Mouse (Mus musculus) macrophage (primary cell): Measurements from ENCODE around the gene Abcb6. TPM values are rescaled to one million over a fixed set of nuclear protein-coding genes. Genes with fewer than 3 reads are reported as not detected.

Experiments used
- H3K27ac ChIP-seq: fragments of 350-480 bp; formaldehyde crosslinking; 2 replicates; pipeline ENCODE4 v1.9.0; 2021
- H3K36me3 ChIP-seq: fragments of 350-480 bp; formaldehyde crosslinking; 2 replicates; pipeline ENCODE4 v1.9.0; 2021; ENCODE audit errors: inconsistent target
- H3K4me3 ChIP-seq: fragments of 350-480 bp; formaldehyde crosslinking; 2 replicates; pipeline ENCODE4 v1.9.0; 2021; ENCODE audit errors: inconsistent target
- H3K79me2 ChIP-seq: fragments of 350-480 bp; formaldehyde crosslinking; 2 replicates; pipeline ENCODE4 v1.9.0; 2021; ENCODE audit errors: inconsistent target
- WGBS: methylation state at CpG from one replicate; pipeline ENCODE4 v1.1.7; 2026; ENCODE audit warnings: inconsistent platforms; ENCODE audit not compliant: missing documents; 5-methylcytosine and 5-hydroxymethylcytosine counted together
- polyA plus RNA-seq: library from polyadenylated mRNA; stranded (reverse); fragments of 250-400 nt; gene quantifications from 3 replicates; pipeline ENCODE4 v1.2.4, GENCODE M21; 2018; ENCODE audit warnings: inconsistent platforms
- total RNA-seq, 78 experiments: library from RNA; depleted of rRNA; stranded (reverse); fragments of 250-400 nt; gene quantifications; 1 replicate in 9 of 78; 2 replicates in 24 of 78; 3 replicates in 43 of 78; 4 replicates in 2 of 78; pipeline ENCODE4 v1.2.4; 2018; ENCODE audit warnings: inconsistent platforms in 56 of 78

The Abcb6 gene
- 10 to 100 TPM in 3 of 26 experiments, 1 to 10 TPM in 22, under 1 TPM in 1; 0.92 to 12.4 (median 4.6) TPM for total RNA-seq (2018; cell fraction: chromatin; rRNA removed)
- total RNA-seq (2018; cell fraction: cytosol; rRNA removed): 1 to 10 TPM; 2.3 to 8.4 (median 5.3) TPM
- total RNA-seq (2018; cell fraction: nucleus; rRNA removed): 10 to 100 TPM in 3 of 26 experiments, 1 to 10 TPM in 23; 1.7 to 14.5 (median 4.0) TPM
- 5.1 to 12.7 TPM (median 6.4 TPM) in 3 replicates for polyA plus RNA-seq

DNA sequence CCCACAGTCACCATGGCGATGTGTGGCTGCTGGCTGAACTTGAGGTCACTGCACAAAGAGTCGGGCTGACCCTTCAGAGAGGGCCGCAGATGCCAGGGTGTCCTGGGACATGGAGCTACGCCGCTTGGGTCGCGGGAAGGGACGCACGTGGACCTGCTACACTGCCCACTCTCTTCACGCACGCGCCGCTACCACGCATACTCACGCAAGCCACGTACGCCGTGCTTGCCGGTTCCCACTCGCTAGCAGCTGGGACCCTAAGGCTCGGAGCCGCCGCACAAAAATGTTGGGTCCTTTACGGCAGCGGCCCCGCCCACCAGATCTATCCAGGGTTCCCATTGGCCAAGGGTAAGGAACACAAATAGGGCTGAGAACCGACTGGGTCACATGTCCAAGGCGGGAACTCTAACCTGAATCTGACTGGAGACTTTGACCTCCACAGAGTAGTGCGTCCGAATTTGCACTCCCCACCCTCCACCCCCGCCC, at the start of gene Abcb6:
TSS of gene Abcb6 (minus strand) at position 288 of the 486 bp plus-strand sequence.
- no peaks in the 10 kb centered on the region for H3K79me2 ChIP-seq
- H3K4me3 ChIP-seq: peak within 1 kb of the TSS; percentile 44
- H3K36me3 ChIP-seq: peaks cover 33% of the 10 kb centered on the region
- under 1% methylated on average over 31 of the region's 31 CpGs for WGBS
- H3K27ac ChIP-seq: no peak within 1 kb of the TSS

DNA sequence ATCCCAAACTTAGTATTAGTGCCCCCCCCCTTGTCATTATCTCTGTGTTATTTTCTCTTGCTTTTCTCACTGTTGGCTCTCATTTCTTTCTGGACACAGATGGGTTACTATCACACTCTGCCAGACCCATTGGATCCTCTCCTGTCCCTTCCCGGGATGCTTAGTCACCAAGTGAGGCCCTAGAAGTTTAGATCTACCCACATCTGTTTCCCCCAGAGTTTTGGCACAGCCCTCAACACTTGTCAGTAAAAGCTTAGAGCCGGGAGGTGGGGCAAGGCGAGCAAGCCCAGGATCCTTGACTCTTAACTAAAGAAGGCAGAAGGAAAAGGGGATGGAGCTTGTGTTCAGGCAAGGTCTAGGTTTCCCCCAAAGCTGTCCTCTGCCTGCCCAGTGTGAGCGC, 49.0 kb upstream of the Abcb6 start:
- H3K27ac ChIP-seq: no peak overlapping the region
- WGBS: 34% methylated on average over 4 of the region's 4 CpGs
- H3K36me3 ChIP-seq: no peaks in the 10 kb centered on the region
- H3K79me2 ChIP-seq: no peaks in the 10 kb centered on the region
- no peak overlapping the region for H3K4me3 ChIP-seq

DNA sequence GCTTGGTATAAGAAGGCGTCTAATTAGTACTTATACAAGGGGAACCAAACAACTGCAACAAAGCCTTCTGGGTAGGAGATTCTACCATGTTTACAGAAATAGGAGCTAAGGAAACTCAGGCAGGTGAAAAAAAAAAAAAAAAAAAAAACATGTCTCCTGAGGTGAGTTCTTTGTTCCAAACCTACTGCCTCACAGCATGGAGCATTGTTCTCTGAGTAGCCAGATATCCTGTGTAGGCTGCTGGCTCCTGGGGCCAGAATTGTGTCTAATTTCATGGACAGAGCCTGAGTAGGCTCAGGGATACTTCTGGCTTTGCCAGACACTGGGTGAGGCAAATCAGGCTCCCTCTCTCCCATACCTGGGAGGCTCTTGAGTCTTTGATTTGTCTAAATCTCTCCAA, 47.5 kb upstream of the Abcb6 start:
- no peaks in the 10 kb centered on the region for H3K36me3 ChIP-seq
- WGBS: 100% methylated on average over 1 of the region's 1 CpGs
- H3K27ac ChIP-seq: no peak overlapping the region
- H3K79me2 ChIP-seq: no peaks in the 10 kb centered on the region
- no peak overlapping the region for H3K4me3 ChIP-seq

DNA sequence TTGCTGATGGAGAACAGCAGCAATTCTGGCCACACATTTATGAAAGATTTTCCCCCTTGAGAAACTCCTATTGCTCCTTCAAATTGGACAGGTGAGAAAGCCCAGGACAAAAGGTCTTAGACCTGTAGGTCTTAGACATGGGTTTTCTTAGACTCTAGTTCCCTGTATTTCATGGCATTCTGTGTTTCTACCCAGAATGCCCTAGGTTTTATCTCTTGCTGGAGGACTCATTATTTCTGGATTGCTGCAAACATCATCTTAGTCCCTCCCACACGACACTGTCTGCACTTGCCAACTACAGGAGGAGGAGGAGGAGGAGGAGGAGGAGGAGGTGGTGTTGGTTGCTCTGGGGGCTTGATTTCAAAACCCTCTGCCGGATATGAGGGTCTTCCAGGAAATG, 45.9 kb upstream of the Abcb6 start:
- Histone ChIP-seq H3K27ac (no peak overlapping the region), H3K79me2 (no peaks in the 10 kb centered on the region), H3K4me3 (no peak overlapping the region), H3K36me3 (no peaks in the 10 kb centered on the region)
- WGBS: no CpG with 5 or more reads among the region's 2 CpGs

DNA sequence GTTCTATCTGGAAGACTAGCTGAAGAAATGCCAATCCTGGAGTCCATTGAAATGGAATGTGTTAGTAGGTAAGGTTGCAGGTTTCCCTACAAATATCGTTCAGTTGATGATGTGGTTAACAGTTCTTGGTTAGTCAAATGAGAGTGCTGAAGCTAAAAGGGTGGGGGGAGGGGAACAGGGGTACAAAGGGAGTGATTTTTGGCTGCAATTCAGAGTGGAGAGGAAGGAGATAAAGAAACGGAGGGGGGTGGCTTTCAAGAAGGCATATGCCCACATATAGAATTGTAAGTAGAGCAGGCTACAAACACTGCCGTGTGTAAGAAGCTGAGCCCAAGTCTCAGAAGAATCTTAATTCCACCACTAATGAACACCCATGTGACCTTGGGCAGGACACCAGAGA, 45.3 kb upstream of the Abcb6 start:
- Histone ChIP-seq H3K36me3 (no peaks in the 10 kb centered on the region), H3K79me2 (no peaks in the 10 kb centered on the region), H3K27ac (no peak overlapping the region), H3K4me3 (no peak overlapping the region)
- 40% methylated on average over 3 of the region's 3 CpGs for WGBS

DNA sequence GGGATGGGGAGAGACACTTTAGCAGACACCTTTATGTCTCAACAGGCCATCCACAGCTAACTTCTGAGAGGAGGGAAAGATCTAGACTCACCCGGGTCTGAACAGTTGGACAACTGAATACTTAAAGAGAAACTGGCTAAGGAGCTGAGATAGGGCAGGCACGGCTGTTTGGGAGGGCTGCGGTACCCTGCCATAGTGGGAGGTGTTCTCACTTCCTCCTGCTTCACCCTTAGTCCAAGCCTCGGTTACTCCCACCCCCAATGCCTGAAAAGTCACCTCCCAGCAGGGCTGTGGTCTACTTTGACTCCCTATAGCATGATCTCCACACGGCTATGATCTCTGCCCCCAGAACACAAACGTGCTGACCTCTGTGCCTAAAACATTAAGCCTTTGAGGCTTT, 43.3 kb upstream of the Abcb6 start:
- no peaks in the 10 kb centered on the region for H3K36me3 ChIP-seq
- no peak overlapping the region for H3K4me3 ChIP-seq
- no peak overlapping the region for H3K27ac ChIP-seq
- 9% methylated on average over 6 of the region's 6 CpGs for WGBS
- H3K79me2 ChIP-seq: peaks cover 5% of the 10 kb centered on the region; the same call in 1 of the 2 replicates

DNA sequence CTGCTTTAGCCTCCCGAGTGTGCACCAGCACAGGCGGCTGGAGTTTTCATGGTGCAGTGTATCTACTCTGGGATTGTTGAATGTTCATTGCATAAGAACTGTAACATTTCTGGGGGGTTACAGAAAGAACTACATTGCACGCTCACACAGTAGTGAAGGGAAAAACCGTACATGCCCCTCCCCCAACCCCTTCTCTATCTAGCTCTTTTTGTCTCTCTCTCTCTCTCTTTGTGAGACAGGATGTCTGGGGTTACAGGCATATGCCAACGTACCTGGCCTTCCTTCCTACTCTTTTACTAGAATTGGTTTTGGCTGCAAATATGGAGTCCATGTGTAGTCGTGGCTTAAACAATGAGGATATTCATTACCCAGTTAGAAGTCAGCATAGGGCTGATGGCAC, 42.7 kb upstream of the Abcb6 start:
- Histone ChIP-seq H3K79me2 (peaks cover 11% of the 10 kb centered on the region; the same call in 1 of the 2 replicates), H3K4me3 (no peak overlapping the region), H3K36me3 (no peaks in the 10 kb centered on the region), H3K27ac (no peak overlapping the region)
- WGBS: 44% methylated on average over 6 of the region's 6 CpGs

DNA sequence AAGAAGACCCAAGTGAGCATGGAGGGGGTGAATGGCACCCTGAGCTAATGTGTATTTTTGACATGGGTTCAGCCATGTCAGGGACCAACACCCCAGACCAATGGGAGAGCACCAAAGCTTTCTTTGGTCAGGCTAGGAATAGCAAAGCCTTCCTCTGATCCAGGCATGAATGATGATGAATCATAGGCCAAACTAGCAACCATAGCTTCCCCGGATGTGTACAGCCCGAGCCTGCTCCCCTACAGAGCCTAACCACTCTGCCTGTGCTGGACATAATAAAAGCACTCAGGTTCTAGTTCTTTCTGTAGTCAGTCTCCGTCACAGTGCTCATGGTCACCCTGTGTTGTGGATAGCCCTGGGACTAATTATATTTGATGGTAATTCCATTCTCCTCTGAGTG, 41.3 kb upstream of the Abcb6 start:
- H3K4me3 ChIP-seq: no peak overlapping the region
- H3K27ac ChIP-seq: no peak overlapping the region
- H3K79me2 ChIP-seq: peaks cover 20% of the 10 kb centered on the region; the same call in 1 of the 2 replicates
- 87% methylated on average over 3 of the region's 3 CpGs for WGBS
- H3K36me3 ChIP-seq: no peaks in the 10 kb centered on the region

DNA sequence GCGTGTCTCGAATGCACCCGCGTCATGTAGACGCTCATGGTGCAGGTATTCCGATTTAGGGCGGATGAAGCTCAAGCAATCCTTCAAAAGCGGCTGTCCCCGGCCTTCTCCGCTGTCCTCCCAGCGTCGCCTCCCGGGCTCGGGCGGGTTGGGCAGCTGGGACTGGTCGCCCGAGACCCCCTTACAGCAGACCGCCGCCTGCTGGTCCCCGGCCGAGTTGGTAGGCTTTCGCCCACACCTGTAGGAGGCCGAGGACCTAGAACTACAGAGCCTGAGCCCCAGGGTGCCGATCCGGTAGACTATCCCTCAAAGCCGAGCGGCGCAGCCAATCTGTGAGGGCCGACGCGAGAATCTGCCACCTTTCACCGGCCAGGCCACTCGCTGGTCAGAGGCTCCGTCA, 39.3 kb upstream of the Abcb6 start, which contains the start of gene Tuba4a:
TSS of gene Tuba4a (minus strand) at position 335 of the 400 bp plus-strand sequence.
- WGBS: 14% methylated on average over 33 of the region's 34 CpGs
- peak within 1 kb of the TSS; percentile 89 for H3K4me3 ChIP-seq
- H3K79me2 ChIP-seq: peaks cover 25% of the 10 kb centered on the region
- H3K36me3 ChIP-seq: peaks cover 10% of the 10 kb centered on the region; the same call in 1 of the 2 replicates
- H3K27ac ChIP-seq: peak within 1 kb of the TSS; percentile 62

DNA sequence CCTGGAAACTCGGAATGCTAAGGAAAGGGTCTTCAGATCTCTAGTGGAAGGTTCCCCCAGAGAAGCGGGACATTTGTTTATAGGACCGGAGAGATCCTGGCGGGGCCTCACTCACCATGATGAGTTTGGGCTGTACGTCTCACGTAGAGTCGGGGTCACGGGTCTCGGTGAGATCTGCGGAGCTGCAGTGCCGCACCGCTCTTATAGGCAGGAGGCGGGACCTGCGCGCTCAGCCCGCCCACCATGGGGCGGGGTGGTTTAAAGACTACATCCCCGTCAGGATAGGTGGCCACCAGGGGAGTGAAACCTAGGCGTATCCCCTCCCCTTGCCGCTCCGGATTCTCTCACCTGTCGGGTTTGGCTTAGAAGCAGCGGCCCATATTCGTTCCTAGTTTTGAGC, 38.9 kb upstream of the Abcb6 start:
- peaks cover 30% of the 10 kb centered on the region for H3K79me2 ChIP-seq
- peaks cover 15% of the 10 kb centered on the region; the same call in 1 of the 2 replicates for H3K36me3 ChIP-seq
- H3K4me3 ChIP-seq: peak overlapping the region; percentile 89
- WGBS: 0% methylated on average over 24 of the region's 24 CpGs
- H3K27ac ChIP-seq: peak overlapping the region; percentile 62

DNA sequence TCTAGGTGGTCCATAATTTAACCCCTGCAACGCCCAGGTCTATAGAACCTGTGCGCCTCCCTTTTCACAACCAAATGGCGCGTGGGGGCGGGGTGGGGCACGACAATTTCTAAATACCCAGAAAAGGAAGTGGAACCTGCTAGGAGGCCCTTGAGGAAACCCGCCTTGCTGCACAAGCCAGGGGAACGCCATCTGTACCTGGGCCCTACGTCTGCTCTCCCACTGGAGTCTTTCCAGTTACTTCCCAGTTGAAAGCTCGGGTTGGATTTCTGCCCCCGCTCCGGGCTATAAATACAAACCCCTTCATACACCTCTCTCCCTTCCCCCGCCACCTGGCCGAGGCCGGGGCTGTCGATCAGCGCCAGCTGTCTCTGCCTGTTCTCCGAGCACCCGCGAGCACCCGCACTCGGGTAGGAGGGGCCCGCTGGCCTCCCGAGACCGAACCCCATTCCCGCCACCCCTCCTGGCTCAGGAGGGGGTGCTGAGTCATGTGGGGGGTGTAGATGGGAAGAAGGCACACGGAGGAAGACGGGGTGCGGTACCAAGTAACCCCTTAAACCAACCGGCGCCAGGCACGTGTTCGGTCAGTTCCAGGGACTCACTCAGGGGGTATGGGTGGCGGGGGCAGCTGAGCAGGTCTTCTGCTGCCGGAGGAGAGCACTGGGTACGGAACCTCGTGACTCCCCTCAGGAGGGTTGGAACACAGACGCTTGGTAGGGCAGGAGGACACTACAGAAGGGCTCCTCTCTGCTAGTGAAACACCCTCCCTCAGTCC, 38.2 kb upstream of the Abcb6 start:
- Histone ChIP-seq H3K4me3 (peak overlapping the region; percentile 89), H3K27ac (peak overlapping the region; percentile 62), H3K79me2 (peaks cover 36% of the 10 kb centered on the region), H3K36me3 (peaks cover 21% of the 10 kb centered on the region; the same call in 1 of the 2 replicates)
- under 1% methylated on average over 37 of the region's 38 CpGs for WGBS

DNA sequence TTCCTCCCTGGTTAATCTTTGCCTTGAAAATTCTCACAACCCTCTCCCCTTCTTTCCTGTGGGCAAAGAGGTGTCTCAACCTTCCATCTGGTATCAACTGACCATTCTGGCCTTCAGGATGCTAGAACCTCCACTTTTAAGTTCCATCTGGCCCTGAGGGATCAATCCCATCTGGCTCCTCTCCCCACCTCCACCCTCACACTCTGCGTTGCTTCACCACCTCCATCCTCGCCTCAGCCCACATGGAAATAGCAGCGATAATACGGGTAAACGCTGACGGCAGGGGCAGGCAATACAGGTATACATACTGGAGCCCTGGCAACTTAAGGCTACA, 37.7 kb upstream of the Abcb6 start:
- Histone ChIP-seq H3K79me2 (peaks cover 36% of the 10 kb centered on the region), H3K4me3 (peak overlapping the region; percentile 89), H3K36me3 (peaks cover 21% of the 10 kb centered on the region; the same call in 1 of the 2 replicates), H3K27ac (no peak overlapping the region)
- WGBS: 9% methylated on average over 6 of the region's 6 CpGs

DNA sequence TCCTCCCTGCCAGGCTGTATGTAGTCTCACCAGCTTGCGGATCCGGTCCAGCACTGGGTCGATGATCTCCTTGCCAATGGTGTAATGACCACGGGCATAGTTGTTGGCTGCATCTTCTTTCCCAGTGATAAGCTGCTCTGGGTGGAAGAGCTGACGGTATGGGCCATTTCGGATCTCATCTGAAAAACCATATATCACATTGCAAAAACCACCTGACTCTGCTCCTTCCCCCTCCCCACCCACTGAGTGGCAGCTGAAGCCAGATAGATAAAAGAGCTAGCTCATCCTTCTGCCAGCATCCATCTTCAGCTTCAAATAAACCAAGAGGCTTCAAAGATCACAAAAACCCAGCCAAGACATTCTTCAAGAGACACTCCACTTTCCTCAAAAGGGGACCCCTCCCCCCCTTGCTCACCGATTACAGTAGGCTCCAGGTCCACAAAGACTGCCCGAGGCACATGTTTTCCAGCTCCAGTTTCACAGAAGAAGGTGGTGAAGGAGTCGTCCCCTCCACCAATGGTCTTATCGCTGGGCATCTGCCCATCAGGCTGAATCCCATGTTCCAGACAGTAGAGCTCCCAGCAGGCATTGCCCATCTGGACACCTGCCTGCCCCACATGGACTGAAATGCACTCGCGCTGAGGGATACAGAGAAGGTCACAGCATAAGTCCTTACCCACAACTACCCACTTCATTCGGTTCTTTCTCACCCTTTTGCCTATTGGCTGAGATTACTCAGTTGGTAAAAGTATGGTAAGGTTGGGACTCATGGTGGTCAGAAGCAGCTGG, 36.8 kb upstream of the Abcb6 start:
- WGBS: 69% methylated on average over 11 of the region's 13 CpGs
- Histone ChIP-seq H3K4me3 (no peak overlapping the region), H3K79me2 (peaks cover 45% of the 10 kb centered on the region), H3K36me3 (peaks cover 21% of the 10 kb centered on the region; the same call in 1 of the 2 replicates), H3K27ac (no peak overlapping the region)

DNA sequence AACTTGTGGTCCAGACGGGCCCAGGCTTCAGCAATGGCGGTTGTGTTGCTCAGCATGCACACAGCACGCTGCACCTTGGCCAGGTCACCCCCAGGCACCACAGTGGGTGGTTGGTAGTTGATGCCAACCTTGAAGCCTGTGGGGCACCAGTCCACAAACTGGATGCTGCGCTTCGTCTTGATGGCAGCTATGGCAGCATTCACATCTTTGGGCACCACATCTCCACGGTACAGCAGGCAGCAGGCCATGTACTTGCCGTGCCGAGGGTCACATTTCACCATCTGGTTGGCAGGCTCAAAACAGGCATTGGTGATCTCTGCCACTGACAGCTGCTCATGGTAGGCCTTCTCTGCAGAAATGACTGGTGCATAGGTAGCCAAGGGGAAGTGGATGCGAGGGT, 35.6 kb upstream of the Abcb6 start:
- Histone ChIP-seq H3K36me3 (peaks cover 21% of the 10 kb centered on the region; the same call in 1 of the 2 replicates), H3K27ac (no peak overlapping the region), H3K79me2 (peaks cover 57% of the 10 kb centered on the region), H3K4me3 (no peak overlapping the region)
- 73% methylated on average over 9 of the region's 9 CpGs for WGBS
